25 mouse cellular contexts compared by ENCODE assay signal in genomic region chr8:46578794-46579193, GRCm38 (mm10). TPM values are rescaled to one million over a fixed set of nuclear protein-coding genes. Genes with fewer than 3 reads are reported as not detected.
"Had no signal": no experiment of that assay in that cellular context is flagged by ENCODE, and none has a peak within 500 bp of the region (broad histone marks: within the 10 kb centered on the region; RNA-seq: fewer than 3 reads in every experiment).

No protein-coding gene starts in this region.

- H3K9ac ChIP-seq: embryonic facial prominence, embryonic 12.5 days; embryonic facial prominence, embryonic 13.5 days; embryonic facial prominence, embryonic 15.5 days; forebrain, embryonic 12.5 days; forebrain, embryonic 13.5 days; forebrain, embryonic 15.5 days; forebrain, postnatal 0 days; heart, embryonic 12.5 days had no signal

- DNase-seq: cerebellum, adult 9-11 months; cerebellum, postnatal 10 days; cerebellum, postnatal 14 days; cerebellum, postnatal 25 days; cerebellum, postnatal 36 days; embryo, embryonic 11 days; forebrain, postnatal 0 days; gastrocnemius, postnatal 10 days; gastrocnemius, postnatal 14 days; gastrocnemius, postnatal 25 days; gastrocnemius, postnatal 36 days; heart, adult 18-20 months had no signal

- H3K27ac ChIP-seq: embryonic facial prominence, embryonic 10.5 days; embryonic facial prominence, embryonic 12.5 days; embryonic facial prominence, embryonic 13.5 days; embryonic facial prominence, embryonic 15.5 days; forebrain, embryonic 10.5 days; forebrain, embryonic 12.5 days; forebrain, embryonic 13.5 days; forebrain, embryonic 15.5 days; heart, embryonic 10.5 days had no signal

- H3K4me3 ChIP-seq: embryonic facial prominence, embryonic 10.5 days; embryonic facial prominence, embryonic 12.5 days; embryonic facial prominence, embryonic 13.5 days; embryonic facial prominence, embryonic 15.5 days; erythroblast, embryonic 14.5 days; forebrain, embryonic 10.5 days; forebrain, embryonic 12.5 days; forebrain, embryonic 13.5 days; forebrain, embryonic 15.5 days; heart, embryonic 10.5 days; heart, embryonic 12.5 days had no signal

- H3K4me1 ChIP-seq: embryonic facial prominence, embryonic 10.5 days; embryonic facial prominence, embryonic 12.5 days; embryonic facial prominence, embryonic 13.5 days; embryonic facial prominence, embryonic 15.5 days; forebrain, embryonic 10.5 days; forebrain, embryonic 12.5 days; forebrain, embryonic 13.5 days; forebrain, embryonic 15.5 days; heart, embryonic 10.5 days; heart, embryonic 12.5 days had no signal

- H3K4me2 ChIP-seq: embryonic facial prominence, embryonic 12.5 days; embryonic facial prominence, embryonic 13.5 days; embryonic facial prominence, embryonic 15.5 days; forebrain, embryonic 12.5 days; forebrain, embryonic 13.5 days; forebrain, embryonic 15.5 days; heart, embryonic 11.5 days; heart, embryonic 12.5 days had no signal

- H3K9me3 ChIP-seq: embryonic facial prominence, embryonic 10.5 days; embryonic facial prominence, embryonic 12.5 days; embryonic facial prominence, embryonic 13.5 days; embryonic facial prominence, embryonic 15.5 days; forebrain, embryonic 10.5 days; forebrain, embryonic 12.5 days; forebrain, embryonic 13.5 days; forebrain, embryonic 15.5 days; heart, embryonic 10.5 days; heart, embryonic 12.5 days had no signal

- H3K27me3 ChIP-seq: embryonic facial prominence, embryonic 12.5 days; embryonic facial prominence, embryonic 13.5 days; embryonic facial prominence, embryonic 15.5 days; forebrain, embryonic 12.5 days; forebrain, embryonic 13.5 days; forebrain, embryonic 15.5 days; heart, embryonic 12.5 days had no signal

RNA-seq across cellular contexts. Expression of gene Cenpu, which starts 27.0 kb away (rescaled TPM):
- total RNA-seq: gastrocnemius, adult 18-20 months had no signal
